Mouse (Mus musculus): ENCODE data around the gene Fstl3. TPM values are rescaled to one million over a fixed set of nuclear protein-coding genes. Genes with fewer than 3 reads are reported as not detected.

The Fstl3 gene
- 0.29 TPM for polyA plus RNA-seq (2017; shearing (Covaris generic))

DNA sequence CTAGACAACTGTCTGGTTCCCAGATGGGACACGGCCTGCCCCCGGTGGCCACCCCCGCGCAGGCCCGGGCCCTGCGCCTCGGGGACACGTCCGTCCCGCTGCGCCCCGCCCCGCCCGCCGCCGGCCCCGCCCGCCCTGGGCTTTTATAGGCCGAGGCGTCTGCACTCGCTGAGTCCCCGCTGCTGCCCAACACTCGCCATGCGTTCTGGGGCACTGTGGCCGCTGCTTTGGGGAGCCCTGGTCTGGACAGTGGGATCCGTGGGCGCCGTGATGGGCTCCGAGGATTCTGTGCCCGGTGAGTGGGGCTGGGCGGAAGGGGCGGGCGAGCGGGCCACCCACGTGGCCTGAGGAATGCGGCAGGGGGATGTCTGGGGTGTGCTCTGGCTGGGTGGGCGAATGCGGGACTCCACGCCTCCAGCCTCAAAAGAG lies at the start of gene Fstl3:
Fstl3 (plus strand) TSS at position 170 of the 429 bp plus-strand sequence.

GRCm38 (mm10) chr10:79745898-79746773 lies 30.9 kb upstream of the Fstl3 start, which contains the start of gene Polrmt:
Polrmt (minus strand) TSS chr10:79746581.

GRCm38 (mm10) chr10:79754856-79755516 lies 22.1 kb upstream of the Fstl3 start, which contains the start of gene Fgf22:
Fgf22 (plus strand) TSS chr10:79755076.

GRCm38 (mm10) chr10:79766508-79767325 lies 10.4 kb upstream of the Fstl3 start, which contains the start of gene Rnf126:
Rnf126 (minus strand) TSS chr10:79766952.

DNA sequence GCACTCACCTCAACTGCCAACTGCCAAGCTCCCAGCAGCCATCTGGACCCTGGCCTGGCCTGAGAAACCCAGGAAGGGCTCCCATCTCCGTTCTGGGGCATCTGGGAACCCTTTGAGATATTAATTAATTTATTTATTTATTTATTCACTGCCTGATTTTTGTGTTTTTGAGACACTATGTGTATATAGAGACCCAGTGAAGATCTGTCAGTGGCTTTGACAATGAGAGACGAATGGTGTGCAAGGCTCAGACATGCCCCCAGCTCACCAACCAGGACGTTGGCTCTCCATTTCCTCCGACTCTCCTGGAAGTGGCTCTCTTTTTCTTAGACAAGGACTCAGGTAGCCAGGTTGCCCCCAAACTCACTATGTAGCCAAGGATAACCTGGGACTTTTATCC lies 13.8 kb downstream of the Fstl3 start, which contains the start of gene Prss57:
Prss57 (minus strand) TSS at position 101 of the 400 bp plus-strand sequence.

DNA sequence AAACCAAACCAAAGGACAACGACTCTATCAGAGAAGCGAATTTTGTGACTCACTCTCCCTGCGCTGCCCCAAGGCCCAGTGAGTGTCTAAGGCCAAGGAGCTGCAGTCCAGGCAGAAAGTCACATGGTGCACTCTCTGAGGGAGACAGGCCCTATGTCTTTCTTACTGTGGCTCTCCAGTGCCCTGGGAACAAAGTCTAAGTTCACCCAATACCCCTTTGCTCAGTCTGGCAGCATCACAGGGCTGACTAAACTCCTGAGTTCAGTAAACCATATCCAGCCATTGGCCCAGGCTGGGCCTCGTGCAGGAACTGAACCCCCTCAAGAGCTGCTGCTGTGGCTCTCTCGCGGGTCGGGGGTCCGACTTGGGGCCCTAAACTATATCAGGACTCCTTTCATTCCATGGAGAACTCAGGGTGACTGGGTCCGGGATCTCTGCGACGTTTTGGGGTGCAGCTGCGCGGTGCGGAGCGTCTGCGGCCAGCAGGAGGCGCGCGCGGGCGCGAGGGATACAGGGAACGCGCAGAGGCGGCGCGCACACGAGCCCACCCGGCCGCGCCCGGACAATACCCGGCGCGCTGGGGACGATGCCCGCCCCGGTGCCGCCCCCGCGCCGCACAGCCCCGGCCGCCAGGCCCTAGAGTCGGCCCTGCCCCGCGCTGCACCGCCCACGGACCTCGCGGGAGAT lies 16.1 kb downstream of the Fstl3 start, which contains the start of gene Palm:
Palm (plus strand) TSS at position 522 of the 687 bp plus-strand sequence.

GRCm38 (mm10) chr10:79820782-79821181 lies 43.7 kb downstream of the Fstl3 start, which contains the start of gene Misp:
Misp (plus strand) TSS chr10:79820989.

Other genes with a start within 250 kb of the Fstl3 start
- gene Plpp2, start 243.5 kb upstream of the Fstl3 start, polyA plus RNA-seq (2017; shearing (Covaris generic)) = 3.9 TPM
- gene Mier2, start 222.1 kb upstream of the Fstl3 start, polyA plus RNA-seq (2017; shearing (Covaris generic)) = 51.5 TPM
- not detected for gene Theg, start 189.9 kb upstream of the Fstl3 start, polyA plus RNA-seq (2017; shearing (Covaris generic))
- gene C2cd4c, start 163.2 kb upstream of the Fstl3 start, polyA plus RNA-seq (2017; shearing (Covaris generic)) = 0.05 TPM
- gene Shc2, start 139.4 kb upstream of the Fstl3 start, polyA plus RNA-seq (2017; shearing (Covaris generic)) = not detected
- not detected for gene Odf3l2, start 131.5 kb upstream of the Fstl3 start, polyA plus RNA-seq (2017; shearing (Covaris generic))
- gene Madcam1, start 112.7 kb upstream of the Fstl3 start, polyA plus RNA-seq (2017; shearing (Covaris generic)) = not detected
- 53.8 TPM for gene Tpgs1, start 107.9 kb upstream of the Fstl3 start, polyA plus RNA-seq (2017; shearing (Covaris generic))
- 90.7 TPM for gene Cdc34, start 95.1 kb upstream of the Fstl3 start, polyA plus RNA-seq (2017; shearing (Covaris generic))
- gene Gzmm, start 88.3 kb upstream of the Fstl3 start, polyA plus RNA-seq (2017; shearing (Covaris generic)) = 0.91 TPM
- 261 TPM for gene Bsg, start 72.8 kb upstream of the Fstl3 start, polyA plus RNA-seq (2017; shearing (Covaris generic))
- 0.14 TPM for gene Hcn2, start 60.6 kb upstream of the Fstl3 start, polyA plus RNA-seq (2017; shearing (Covaris generic))
- gene Polrmt, start 30.7 kb upstream of the Fstl3 start, polyA plus RNA-seq (2017; shearing (Covaris generic)) = 55.8 TPM
- 0.45 TPM for gene Fgf22, start 22.2 kb upstream of the Fstl3 start, polyA plus RNA-seq (2017; shearing (Covaris generic))
- 61.1 TPM for gene Rnf126, start 10.3 kb upstream of the Fstl3 start, polyA plus RNA-seq (2017; shearing (Covaris generic))
- not detected for gene Prss57, start 13.7 kb downstream of the Fstl3 start, polyA plus RNA-seq (2017; shearing (Covaris generic))
- 1.6 TPM for gene Palm, start 16.3 kb downstream of the Fstl3 start, polyA plus RNA-seq (2017; shearing (Covaris generic))
- not detected for gene Misp, start 43.7 kb downstream of the Fstl3 start, polyA plus RNA-seq (2017; shearing (Covaris generic))
- gene Ptbp1, start 77.2 kb downstream of the Fstl3 start, polyA plus RNA-seq (2017; shearing (Covaris generic)) = 318 TPM
- gene Prtn3, start 97.2 kb downstream of the Fstl3 start, polyA plus RNA-seq (2017; shearing (Covaris generic)) = not detected
- 4.5 TPM for gene Plppr3, start 97.4 kb downstream of the Fstl3 start, polyA plus RNA-seq (2017; shearing (Covaris generic))
- gene Elane, start 109.0 kb downstream of the Fstl3 start, polyA plus RNA-seq (2017; shearing (Covaris generic)) = not detected
- not detected for gene Cfd, start 113.6 kb downstream of the Fstl3 start, polyA plus RNA-seq (2017; shearing (Covaris generic))
- 40.9 TPM for gene Med16, start 131.7 kb downstream of the Fstl3 start, polyA plus RNA-seq (2017; shearing (Covaris generic))
- 23.3 TPM for gene Gm26602, start 133.6 kb downstream of the Fstl3 start, polyA plus RNA-seq (2017; shearing (Covaris generic))
- 0.50 TPM for gene Kiss1r, start 139.7 kb downstream of the Fstl3 start, polyA plus RNA-seq (2017; shearing (Covaris generic))
- 193 TPM for gene R3hdm4, start 143.9 kb downstream of the Fstl3 start, polyA plus RNA-seq (2017; shearing (Covaris generic))
- gene Arid3a, start 149.8 kb downstream of the Fstl3 start, polyA plus RNA-seq (2017; shearing (Covaris generic)) = 9.6 TPM
- 73.4 TPM for gene Wdr18, start 182.9 kb downstream of the Fstl3 start, polyA plus RNA-seq (2017; shearing (Covaris generic))
- gene Grin3b, start 193.4 kb downstream of the Fstl3 start, polyA plus RNA-seq (2017; shearing (Covaris generic)) = not detected
- 32.9 TPM for gene Tmem259, start 207.1 kb downstream of the Fstl3 start, polyA plus RNA-seq (2017; shearing (Covaris generic))
- gene Cnn2, start 211.3 kb downstream of the Fstl3 start, polyA plus RNA-seq (2017; shearing (Covaris generic)) = 937 TPM
- 60.9 TPM for gene Abca7, start 219.2 kb downstream of the Fstl3 start, polyA plus RNA-seq (2017; shearing (Covaris generic))
- 916 TPM for gene Arhgap45, start 239.4 kb downstream of the Fstl3 start, polyA plus RNA-seq (2017; shearing (Covaris generic))

All from CD4-positive, CD25-positive, alpha-beta regulatory T cell (primary cell).